ENCODE assay signal across 10 mouse cellular contexts in genomic region chr14:76150499-76150898, GRCm38 (mm10). TPM values are rescaled to one million over a fixed set of nuclear protein-coding genes. Genes with fewer than 3 reads are reported as not detected.
DNase-seq lines count a peak whose midpoint lies in the region; ATAC-seq and TF ChIP-seq lines count a peak whose summit lies in the region.
"Had no signal": no experiment of that assay in that cellular context is flagged by ENCODE, and none has a peak within 500 bp of the region (broad histone marks: within the 10 kb centered on the region; RNA-seq: fewer than 3 reads in every experiment).

No protein-coding gene starts in this region.

- intact Hi-C loops in left cerebral cortex, postnatal 36 days (cut with DNase I): loop anchor here (5.0 to 10.0 kb wide), 2 partner anchors 322 to 864 kb away; no protein-coding TSS in a partner anchor

- TF ChIP-seq EP300 in MEL (IDR thresholded peaks at IDR 0.05; ENCODE audit: low read depth in 1 of 2, low read length in 2 of 2): no peak

- TF ChIP-seq RAD21 in MEL (IDR thresholded peaks at IDR 0.05; ENCODE audit: low read depth, low read length): no peak

- WGBS in heart, embryonic 11.5 days (ENCODE audit: insufficient replicate concordance): 80% methylated on average over 11 of the region's 11 CpGs
- WGBS in lung, embryonic 15.5 days: 75% methylated on average over 11 of the region's 11 CpGs
- WGBS in intestine, postnatal 0 days: 88% methylated on average over 11 of the region's 11 CpGs

- H3K4me1 ChIP-seq in heart, embryonic 11.5 days (ENCODE audit: control insufficient read depth, insufficient read depth, low read length): peaks cover 22% of the 10 kb centered on the region
- H3K4me1 ChIP-seq in lung, embryonic 15.5 days: peaks cover 34% of the 10 kb centered on the region
- peaks cover 0 to 26% of the 10 kb centered on the region in 2 experiments; a peak in 3 of 4 replicates for H3K4me1 ChIP-seq in MEL (ENCODE audit: control insufficient read depth in 1 of 2, insufficient read depth in 2 of 2, low read length in 2 of 2)
- no peaks in the 10 kb centered on the region; the same call in 1 of the 2 replicates for H3K4me1 ChIP-seq in intestine, postnatal 0 days (replicated peaks; ENCODE audit: control insufficient read depth, insufficient read depth, low read length)

- no peaks in the 10 kb centered on the region; the same call in 1 of the 2 replicates for H3K79me2 ChIP-seq in MEL (ENCODE audit: control insufficient read depth, insufficient read depth, low read length, poor library complexity)

- no peak overlapping the region for H3K9ac ChIP-seq in heart, embryonic 11.5 days (ENCODE audit: low read depth, low read length)
- H3K9ac ChIP-seq in lung, embryonic 15.5 days: no peak overlapping the region
- peak overlapping the region; percentile 63 for H3K9ac ChIP-seq in MEL (ENCODE audit: control insufficient read depth, low read depth, low read length, poor library complexity, severe bottlenecking)
- H3K9ac ChIP-seq in intestine, postnatal 0 days (ENCODE audit: low read depth, low read length): no peak overlapping the region
- H3K9ac ChIP-seq: hindbrain, embryonic 12.5 days had no signal

- no peak overlapping the region for H3K4me3 ChIP-seq in heart, embryonic 11.5 days (ENCODE audit: low read depth, low read length)
- no peak overlapping the region for H3K4me3 ChIP-seq in lung, embryonic 15.5 days
- peak overlapping the region; percentile 54 to 68 for H3K4me3 ChIP-seq in MEL (ENCODE audit: control insufficient read depth in 1 of 2, insufficient read depth in 1 of 2, low read depth in 2 of 2, low read length in 2 of 2)
- H3K4me3 ChIP-seq in intestine, postnatal 0 days (ENCODE audit: low read depth, low read length): no peak overlapping the region
- H3K4me3 ChIP-seq: hindbrain, embryonic 12.5 days; left cerebral cortex, adult 2 months had no signal

- no peak overlapping the region; the same call in 1 of the 2 replicates for H3K4me2 ChIP-seq in heart, embryonic 11.5 days
- H3K4me2 ChIP-seq in lung, embryonic 15.5 days: peak overlapping the region; percentile 48; the same call in 1 of the 2 replicates
- peak overlapping the region; percentile 55; the same call in 1 of the 2 replicates for H3K4me2 ChIP-seq in intestine, postnatal 0 days (replicated peaks; ENCODE audit: low read depth)

- no peaks in the 10 kb centered on the region for H3K36me3 ChIP-seq in heart, embryonic 11.5 days (ENCODE audit: control insufficient read depth, insufficient read depth, low read length)
- no peaks in the 10 kb centered on the region for H3K36me3 ChIP-seq in lung, embryonic 15.5 days
- H3K36me3 ChIP-seq in MEL (ENCODE audit: control insufficient read depth in 1 of 2, insufficient read depth in 2 of 2, low read length in 2 of 2): peaks cover 0 to 11% of the 10 kb centered on the region in 2 experiments; a peak in 2 of 4 replicates
- H3K36me3 ChIP-seq in intestine, postnatal 0 days (ENCODE audit: control insufficient read depth, insufficient read depth): no peaks in the 10 kb centered on the region
- H3K36me3 ChIP-seq: hindbrain, embryonic 12.5 days had no signal

- TF ChIP-seq CTCF in MEL (IDR thresholded peaks at IDR 0.05 in 2 of 3, conservative IDR thresholded peaks at IDR 0.05 in 1 of 3; ENCODE audit: control insufficient read depth in 1 of 3, insufficient read depth in 1 of 3, low read depth in 2 of 3, low read length in 3 of 3, poor library complexity in 1 of 3, severe bottlenecking in 1 of 3): no peak
- no peak for TF ChIP-seq CTCF in intestine, postnatal 0 days (IDR thresholded peaks at IDR 0.05; ENCODE audit: low read depth)

- no peak for TF ChIP-seq POLR2A in MEL (IDR thresholded peaks at IDR 0.05; ENCODE audit: control insufficient read depth in 1 of 2, insufficient read depth in 1 of 2, low read depth in 1 of 2, low read length in 2 of 2, poor library complexity in 1 of 2)

- H3K9me3 ChIP-seq in heart, embryonic 11.5 days (replicated peaks; ENCODE audit: control insufficient read depth, low read length): no peaks in the 10 kb centered on the region
- H3K9me3 ChIP-seq in lung, embryonic 15.5 days: no peaks in the 10 kb centered on the region
- H3K9me3 ChIP-seq in MEL (replicated peaks; ENCODE audit: insufficient read depth, low read length): no peaks in the 10 kb centered on the region
- H3K9me3 ChIP-seq in intestine, postnatal 0 days (ENCODE audit: control insufficient read depth): no peaks in the 10 kb centered on the region
- H3K9me3 ChIP-seq: hindbrain, embryonic 12.5 days had no signal

- no peak for DNase-seq in heart, adult 8-10 months (ENCODE audit: low spot score)
- DNase-seq in lung, postnatal 4 days: no peak
- DNase-seq in MEL (ENCODE audit: low read depth, low spot score): peak; percentile 65
- DNase-seq in left cerebral cortex, postnatal 36 days (ENCODE audit: low spot score in 2 of 2): no peak
- no peak for DNase-seq in layer of hippocampus, adult 11-12 months (ENCODE audit: low spot score)

- no peak for ATAC-seq in heart, embryonic 11.5 days (replicated peaks; ENCODE audit: insufficient number of reproducible peaks, low FRiP score, low TSS enrichment)
- ATAC-seq in lung, embryonic 15.5 days (ENCODE audit: borderline replicate concordance, extremely low read depth, low FRiP score, low TSS enrichment): no peak
- ATAC-seq in intestine, postnatal 0 days: no peak

- peak overlapping the region; percentile 15; the same call in 1 of the 2 replicates for H3K27ac ChIP-seq in heart, embryonic 11.5 days (ENCODE audit: low read depth, low read length)
- peak overlapping the region; percentile 46; the same call in 1 of the 2 replicates for H3K27ac ChIP-seq in lung, embryonic 15.5 days
- peak overlapping the region; percentile 81 for H3K27ac ChIP-seq in MEL (ENCODE audit: control insufficient read depth, low read depth, low read length)
- 0 out of 2 replicates have a peak overlapping the region, but pooled peaks have one; percentile 3 for H3K27ac ChIP-seq in intestine, postnatal 0 days (ENCODE audit: low read depth, low read length)
- H3K27ac ChIP-seq: hindbrain, embryonic 12.5 days; left cerebral cortex, adult 2 months had no signal

- no peaks in the 10 kb centered on the region; the same call in 1 of the 2 replicates for H3K27me3 ChIP-seq in heart, embryonic 11.5 days (ENCODE audit: control insufficient read depth, insufficient read depth, low read length)
- H3K27me3 ChIP-seq in lung, embryonic 15.5 days: no peaks in the 10 kb centered on the region
- no peaks in the 10 kb centered on the region for H3K27me3 ChIP-seq in MEL (ENCODE audit: control insufficient read depth in 1 of 2, insufficient read depth in 2 of 2, low read length in 2 of 2)
- H3K27me3 ChIP-seq in intestine, postnatal 0 days (replicated peaks; ENCODE audit: control insufficient read depth, insufficient read depth, low read length): no peaks in the 10 kb centered on the region
- H3K27me3 ChIP-seq: hindbrain, embryonic 12.5 days had no signal

TF ChIP-seq in MEL, 35 proteins besides CTCF, POLR2A, EP300 and RAD21:
- no peak for TF ChIP-seq GABPA (IDR thresholded peaks at IDR 0.05; ENCODE audit: low read depth, low read length)
- TF ChIP-seq TBP (IDR thresholded peaks at IDR 0.05; ENCODE audit: low read depth, low read length): 0 out of 2 replicates have a peak, but pooled peaks have one; percentile 19
- 0 out of 2 replicates have a peak, but pooled peaks have one; percentile 34 for TF ChIP-seq CHD1 (IDR thresholded peaks at IDR 0.05; ENCODE audit: low read depth, low read length)
- no peak for TF ChIP-seq ZC3H11A (IDR thresholded peaks at IDR 0.05; ENCODE audit: low read depth, low read length)
- TF ChIP-seq SIN3A (IDR thresholded peaks at IDR 0.05; ENCODE audit: low read length): no peak
- no peak for TF ChIP-seq ZMIZ1 (IDR thresholded peaks at IDR 0.05; ENCODE audit: low read depth, low read length)
- TF ChIP-seq MYB (IDR thresholded peaks at IDR 0.05; ENCODE audit: low read depth, low read length): no peak

RNA-seq across cellular contexts. Expression of gene Nufip1, which starts 39.8 kb away (rescaled TPM):
- 11.2 and 11.4 TPM in 2 replicates for polyA plus RNA-seq in heart, embryonic 11.5 days (2014; fragmentation: Nextera tagmentation; extraction: Ambion mirVana)
- 1 to 10 TPM; 3.0 to 3.6 (median 3.2) TPM for total RNA-seq in heart, adult 8-10 months (2022)
- polyA plus RNA-seq in lung, embryonic 15.5 days (2015; fragmentation: Nextera tagmentation; extraction: Ambion mirVana): 15.3 and 16.5 TPM in 2 replicates
- total RNA-seq in MEL (2012; rRNA removed): 15.4 and 20.6 TPM in 2 replicates
- 10 to 100 TPM; 21.6 to 36.5 TPM for polyA plus RNA-seq in MEL (2012; ENCODE audit: insufficient read depth in 1 of 2, insufficient read length in 2 of 2, low read depth in 1 of 2, low replicate concordance in 2 of 2, missing spikeins in 1 of 2)
- 7.5 and 8.6 TPM in 2 replicates for polyA plus RNA-seq in intestine, postnatal 0 days (2015; fragmentation: Nextera tagmentation; extraction: Ambion mirVana)
- total RNA-seq in left cerebral cortex, postnatal 36 days (2021): 1 to 10 TPM; 6.7 to 8.6 TPM

RNA-seq across cellular contexts. Expression of gene Gpalpp1, which starts 39.9 kb away (rescaled TPM):
- 10.4 and 14.1 TPM in 2 replicates for polyA plus RNA-seq in heart, embryonic 11.5 days (2014; fragmentation: Nextera tagmentation; extraction: Ambion mirVana)
- total RNA-seq in heart, adult 8-10 months (2022): 10 to 100 TPM in 3 of 4 experiments, 1 to 10 TPM in 1; 9.5 to 12.3 (median 10.4) TPM
- polyA plus RNA-seq in lung, embryonic 15.5 days (2015; fragmentation: Nextera tagmentation; extraction: Ambion mirVana): 12.1 and 12.5 TPM in 2 replicates
- total RNA-seq in MEL (2012; rRNA removed): 16.3 and 18.9 TPM in 2 replicates
- 10 to 100 TPM in 1 of 2 experiments, not detected in 1; 18.3 TPM for polyA plus RNA-seq in MEL (2012; ENCODE audit: insufficient read depth in 1 of 2, insufficient read length in 2 of 2, low read depth in 1 of 2, low replicate concordance in 2 of 2, missing spikeins in 1 of 2)
- polyA plus RNA-seq in intestine, postnatal 0 days (2015; fragmentation: Nextera tagmentation; extraction: Ambion mirVana): 5.8 and 5.9 TPM in 2 replicates
- 10 to 100 TPM; 22.2 to 22.8 TPM for total RNA-seq in left cerebral cortex, postnatal 36 days (2021)

Comparison
In these comparisons a context has a peak if more than half of its experiments do, and no peak if none do; other contexts are left out.
1. H3K27ac ChIP-seq: peak in every context shown above with its lines; median percentile 81 in MEL; 46 in lung, embryonic 15.5 days; 15 in heart, embryonic 11.5 days; 3 in intestine, postnatal 0 days.
2. H3K4me3 ChIP-seq: peak in MEL (2 of 2); none in heart, embryonic 11.5 days (single experiment), lung, embryonic 15.5 days (single experiment) and intestine, postnatal 0 days (single experiment).